Mouse (Mus musculus): ENCODE results near the gene Ap2a2.
"Not testable (repeated sequence)": the region's sequence is repeated elsewhere in the genome, so short reads cannot be mapped to it uniquely, and the experiment has no call there.

Ap2a2 gene

GRCm38 (mm10) chr7:141593056-141593455 is 31.1 kb downstream of the Ap2a2 start:
- no peak for DNase-seq (ENCODE audit: low spot score in 2 of 2)

GRCm38 (mm10) chr7:141596971-141597370 is 35.0 kb downstream of the Ap2a2 start:
- DNase-seq (ENCODE audit: low spot score in 2 of 2), result no peak

- DNase-seq (ENCODE audit: low spot score in 2 of 2), result no peak
Measured at GRCm38 (mm10) chr7:141597563-141597962, 35.6 kb downstream of the Ap2a2 start.

- no peak for DNase-seq (ENCODE audit: low spot score in 2 of 2)
Measured at GRCm38 (mm10) chr7:141607717-141608116, 45.7 kb downstream of the Ap2a2 start.

- no peak for DNase-seq (ENCODE audit: low spot score in 2 of 2)
Measured at GRCm38 (mm10) chr7:141609719-141610514, 47.9 kb downstream of the Ap2a2 start.

GRCm38 (mm10) chr7:141611711-141612370 is 49.9 kb downstream of the Ap2a2 start:
- DNase-seq (ENCODE audit: low spot score in 2 of 2), result no peak

- DNase-seq (ENCODE audit: low spot score in 2 of 2), result no peak
Measured at GRCm38 (mm10) chr7:141612371-141612760, 50.4 kb downstream of the Ap2a2 start.

- no peak for DNase-seq (ENCODE audit: low spot score in 2 of 2)
Measured at GRCm38 (mm10) chr7:141612791-141613190, 50.8 kb downstream of the Ap2a2 start.

- peak; percentile 74 to 80 for DNase-seq (ENCODE audit: low spot score in 2 of 2)
Measured at GRCm38 (mm10) chr7:141614329-141614832, 52.4 kb downstream of the Ap2a2 start.

- DNase-seq (ENCODE audit: low spot score in 2 of 2), result no peak
Measured at GRCm38 (mm10) chr7:141624214-141624613, 62.2 kb downstream of the Ap2a2 start.

- no peak for DNase-seq (ENCODE audit: low spot score in 2 of 2)
Measured at GRCm38 (mm10) chr7:141625120-141625810, 63.3 kb downstream of the Ap2a2 start.

- DNase-seq (ENCODE audit: low spot score in 2 of 2), result no peak
Measured at GRCm38 (mm10) chr7:141628018-141628417, 66.0 kb downstream of the Ap2a2 start.

- DNase-seq (ENCODE audit: low spot score in 2 of 2), result no peak
Measured at GRCm38 (mm10) chr7:141629241-141629640, 67.3 kb downstream of the Ap2a2 start.

GRCm38 (mm10) chr7:141638077-141638476 is 76.1 kb downstream of the Ap2a2 start:
- DNase-seq (ENCODE audit: low spot score in 2 of 2), result not testable (repeated sequence)

GRCm38 (mm10) chr7:141638513-141639334 is 76.8 kb downstream of the Ap2a2 start:
- DNase-seq (ENCODE audit: low spot score in 2 of 2), result not testable (repeated sequence)

- not testable (repeated sequence) for DNase-seq (ENCODE audit: low spot score in 2 of 2)
Measured at GRCm38 (mm10) chr7:141639335-141639890, 77.4 kb downstream of the Ap2a2 start.

- no peak for DNase-seq (ENCODE audit: low spot score in 2 of 2)
Measured at GRCm38 (mm10) chr7:141642375-141642774, 80.4 kb downstream of the Ap2a2 start.

- peak; percentile 55 to 83 for DNase-seq (ENCODE audit: low spot score in 2 of 2)
Measured at GRCm38 (mm10) chr7:141643160-141643559, 81.2 kb downstream of the Ap2a2 start.

GRCm38 (mm10) chr7:141647083-141647482 is 85.1 kb downstream of the Ap2a2 start:
- DNase-seq (ENCODE audit: low spot score in 2 of 2), result no peak

- DNase-seq (ENCODE audit: low spot score in 2 of 2), result no peak
Measured at GRCm38 (mm10) chr7:141647815-141648214, 85.8 kb downstream of the Ap2a2 start.

- no peak for DNase-seq (ENCODE audit: low spot score in 2 of 2)
Measured at GRCm38 (mm10) chr7:141652191-141652590, 90.2 kb downstream of the Ap2a2 start.

Measured in spleen, postnatal 4 days (tissue).